Mouse (Mus musculus) C2C12 (cell line): ENCODE measurements at regions not wholly inside any gene's neighbourhood (a gene's known extent, or its start where the extent isn't known, plus 50 kb on each side); places are given as distances from the start of the nearest gene placed in this dataset.

Experiments used
- CEBPB ChIP-seq: IDR thresholded peaks from one replicate; pipeline ENCODE4 v1.6.1; 2011; ENCODE audit warnings: low read depth, mild to moderate bottlenecking, control low read depth, moderate library complexity
- CTCF ChIP-seq: IDR thresholded peaks from one replicate; pipeline ENCODE4 v1.5.1; 2011; ENCODE audit not compliant: control insufficient read depth, insufficient read depth, insufficient read length
- MAX ChIP-seq: IDR thresholded peaks from one replicate; pipeline ENCODE4 v1.6.1; 2011; ENCODE audit warnings: mild to moderate bottlenecking, control low read depth
- USF1 ChIP-seq: IDR thresholded peaks from one replicate; pipeline ENCODE4 v1.6.1; 2011; ENCODE audit warnings: low read depth, mild to moderate bottlenecking, control low read depth, moderate library complexity

DNA sequence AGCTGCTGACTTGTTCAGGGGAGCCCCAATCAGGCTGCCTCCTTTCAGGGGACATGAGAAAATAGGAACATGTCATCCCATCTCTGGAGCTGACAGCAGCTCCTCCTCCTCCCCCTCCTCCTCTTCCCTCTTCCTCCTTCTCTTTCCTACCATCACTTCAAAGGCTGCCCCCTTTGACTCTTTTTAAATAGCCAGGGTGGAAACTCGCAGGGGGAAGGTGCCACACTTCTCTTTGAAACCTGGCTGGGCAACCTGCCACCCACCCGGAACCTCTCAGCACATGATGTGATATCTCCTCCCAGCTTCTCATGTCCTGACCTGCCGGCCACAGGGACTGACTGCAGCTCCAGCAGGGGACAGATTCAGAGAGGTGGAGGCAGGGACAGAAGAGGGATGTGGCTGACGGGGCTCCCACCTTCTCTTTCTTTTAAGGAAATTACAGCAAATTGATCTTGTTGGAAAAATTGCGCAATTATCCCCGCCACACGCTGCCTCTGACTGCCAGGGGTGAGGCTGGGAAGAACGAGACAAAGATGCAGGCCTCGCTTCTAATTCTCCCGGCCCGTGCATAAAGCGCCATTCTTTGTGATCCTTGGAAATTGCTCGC lies 399.6 kb upstream of the Kazn start:
- no peak for TF ChIP-seq USF1
- no peak for TF ChIP-seq MAX
- TF ChIP-seq CTCF, result no peak
- no peak for TF ChIP-seq CEBPB
